Mouse (Mus musculus) forebrain, postnatal 0 days (tissue): ENCODE measurements at regions not wholly inside any gene's neighbourhood (a gene's known extent, or its start where the extent isn't known, plus 50 kb on each side); places are given as distances from the start of the nearest gene placed in this dataset.

Experiments
- ATAC-seq: fragments of 200-750 bp; cut with Nextera tagmentation; 2 replicates; pipeline ENCODE4 v1.8.0; 2017; ENCODE audit warnings: mild to moderate bottlenecking, moderate library complexity
- DNase-seq: peaks from one replicate; pipeline ENCODE4 v3.0.0-alpha.2; 2015
- H3K27ac ChIP-seq: fragments of 300-500 bp; sonication (generic); 2 replicates; pipeline ENCODE4 v1.5.1; 2014; ENCODE audit warnings: low read depth, mild to moderate bottlenecking, antibody characterized with exemption, low read length, moderate library complexity, mixed read lengths
- H3K27me3 ChIP-seq: fragments of 300-500 bp; sonication (generic); 2 replicates; pipeline ENCODE4 v1.6.1; 2014; ENCODE audit warnings: mild to moderate bottlenecking, low read length, mixed read lengths; ENCODE audit not compliant: insufficient read depth
- H3K36me3 ChIP-seq: fragments of 300-500 bp; sonication (generic); 2 replicates; pipeline ENCODE4 v1.6.1; 2014; ENCODE audit warnings: mild to moderate bottlenecking, moderate library complexity; ENCODE audit not compliant: insufficient read depth
- H3K4me1 ChIP-seq: fragments of 300-500 bp; sonication (generic); 2 replicates; pipeline ENCODE4 v1.6.1; 2014; ENCODE audit warnings: antibody characterized with exemption; ENCODE audit not compliant: insufficient read depth
- H3K4me2 ChIP-seq: fragments of 300-500 bp; sonication (generic); 2 replicates; pipeline ENCODE4 v1.6.1; 2014; ENCODE audit warnings: low read depth, mild to moderate bottlenecking, moderate library complexity
- H3K4me3 ChIP-seq: fragments of 300-500 bp; sonication (generic); 2 replicates; pipeline ENCODE4 v1.5.1; 2014; ENCODE audit warnings: low read depth, low read length, mixed read lengths
- H3K9ac ChIP-seq: fragments of 300-500 bp; sonication (generic); 2 replicates; pipeline ENCODE4 v1.6.1; 2014; ENCODE audit warnings: mild to moderate bottlenecking
- H3K9me3 ChIP-seq: fragments of 300-500 bp; sonication (generic); 2 replicates; pipeline ENCODE4 v1.6.1; 2016; ENCODE audit warnings: low read length
- CTCF ChIP-seq: sonication (generic); IDR thresholded peaks from 2 replicates; pipeline ENCODE4 v1.5.1; 2016; ENCODE audit warnings: antibody characterized with exemption, control low read depth, low read depth
- WGBS: fragments of 180-500 bp; shearing (Covaris S2); extraction: QIAGEN DNeasy Blood & Tissue Kit; methylation state at CpG from one replicate; pipeline ENCODE4 v1.1.7; 2014; 5-methylcytosine and 5-hydroxymethylcytosine counted together

DNA sequence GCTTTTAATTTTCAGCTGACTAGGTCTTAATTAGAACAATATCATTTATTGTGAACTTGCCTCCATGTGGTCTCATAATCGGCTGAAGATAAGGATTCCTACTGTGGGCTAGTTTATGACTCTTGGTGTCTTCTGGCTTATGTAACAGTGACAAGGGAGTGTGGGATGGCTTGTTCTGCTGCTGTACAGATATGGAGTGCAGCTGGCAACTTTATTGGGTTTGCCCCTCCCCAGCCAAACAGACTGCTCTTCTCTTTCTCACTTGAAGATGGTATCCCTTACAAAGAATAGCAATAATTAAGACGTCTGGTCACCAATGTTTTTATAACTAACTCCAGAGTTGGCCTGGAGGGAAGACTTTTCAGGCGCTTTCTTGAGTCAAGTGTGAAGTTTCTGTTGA is 584.8 kb downstream of the Insc start:
- Histone ChIP-seq H3K4me2 (no peak overlapping the region), H3K27ac (no peak overlapping the region), H3K27me3 (no peaks in the 10 kb centered on the region), H3K9me3 (no peaks in the 10 kb centered on the region), H3K9ac (no peak overlapping the region), H3K4me1 (no peaks in the 10 kb centered on the region), H3K36me3 (no peaks in the 10 kb centered on the region), H3K4me3 (no peak overlapping the region)
- ATAC-seq (no peak), DNase-seq (no peak)
- WGBS: 66% methylated on average over 3 of the region's 3 CpGs
- TF ChIP-seq CTCF: no peak

DNA sequence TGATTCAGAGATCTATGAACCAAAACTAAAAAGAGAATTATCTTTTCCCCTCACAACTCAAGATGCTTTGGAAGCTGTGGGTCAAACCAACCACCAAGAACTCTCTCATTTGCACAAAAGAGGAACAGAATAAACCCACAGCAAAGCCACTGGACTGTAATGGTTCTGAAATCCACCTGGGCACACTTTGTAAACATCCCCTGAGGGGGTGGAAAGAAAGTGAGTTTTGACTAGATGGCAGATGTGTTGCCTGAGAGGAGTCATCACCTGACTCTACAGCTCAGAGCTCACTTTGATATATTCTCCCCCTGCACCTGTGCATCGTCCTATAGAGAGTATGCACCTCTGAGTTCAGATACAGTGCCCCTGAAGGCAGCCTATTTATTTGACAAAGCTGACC is 588.2 kb downstream of the Insc start:
- no peak overlapping the region for H3K4me3 ChIP-seq

DNA sequence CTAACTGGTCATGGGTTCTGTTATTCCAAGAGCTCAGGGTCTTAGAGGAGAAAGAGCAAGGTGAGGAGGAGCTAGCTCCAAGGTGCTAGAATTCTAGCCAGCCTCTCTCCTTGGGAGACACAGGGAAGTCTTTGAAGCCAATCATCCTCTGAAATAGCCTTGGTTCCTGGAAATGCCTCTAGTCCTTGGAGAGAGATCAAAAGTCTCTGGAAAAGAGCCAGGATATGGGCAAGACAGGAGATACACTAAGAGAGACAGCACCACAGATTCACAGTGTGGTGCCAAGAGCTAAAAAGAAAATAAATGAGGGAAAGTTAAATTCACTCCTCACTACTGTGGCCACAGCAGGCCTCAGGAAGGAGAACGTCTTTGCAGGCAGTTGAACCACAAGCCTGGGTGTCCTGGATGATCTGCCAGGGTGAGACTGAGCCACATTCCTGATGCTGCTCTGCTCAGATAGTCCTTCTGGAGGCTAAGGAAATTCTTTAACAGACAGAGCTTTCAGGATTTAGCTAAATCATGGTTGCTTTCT is 589.6 kb downstream of the Insc start:
- Histone ChIP-seq H3K9me3 (no peaks in the 10 kb centered on the region), H3K9ac (no peak overlapping the region), H3K4me1 (no peaks in the 10 kb centered on the region), H3K27me3 (no peaks in the 10 kb centered on the region), H3K4me2 (no peak overlapping the region), H3K27ac (no peak overlapping the region), H3K4me3 (no peak overlapping the region), H3K36me3 (no peaks in the 10 kb centered on the region)
- ATAC-seq: no peak
- DNase-seq: no peak
- TF ChIP-seq CTCF: no peak
- WGBS: 54% methylated on average over 1 of the region's 1 CpGs

More for the DNA sequence above, 588.2 kb downstream of the Insc start:
- Histone ChIP-seq H3K9ac (no peak overlapping the region), H3K4me1 (no peaks in the 10 kb centered on the region), H3K27ac (no peak overlapping the region), H3K4me2 (no peak overlapping the region), H3K9me3 (no peaks in the 10 kb centered on the region), H3K36me3 (no peaks in the 10 kb centered on the region), H3K27me3 (no peaks in the 10 kb centered on the region)
- 90% methylated on average over 1 of the region's 1 CpGs for WGBS
- TF ChIP-seq CTCF: no peak
- DNase-seq (no peak), ATAC-seq (no peak)

DNA sequence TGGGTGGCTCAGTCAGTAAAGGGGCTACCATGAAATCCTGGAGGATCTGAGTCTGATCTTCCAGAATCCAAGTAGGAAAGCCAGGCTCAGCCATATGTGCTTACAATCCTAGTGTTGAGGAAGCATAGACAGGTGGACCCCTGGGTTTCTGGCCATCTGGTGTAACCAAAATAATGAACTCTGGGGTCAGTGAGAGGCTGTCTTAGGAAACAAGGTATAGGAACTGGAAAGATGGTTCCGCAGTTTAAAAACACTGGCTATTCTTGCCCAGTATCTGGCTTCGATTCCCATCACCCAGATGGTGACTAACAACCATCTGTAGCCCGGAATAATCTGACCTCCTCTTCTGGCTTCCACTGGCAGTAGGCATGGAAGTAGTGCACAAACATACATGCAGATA is 591.6 kb downstream of the Insc start:
- no peak for TF ChIP-seq CTCF
- Histone ChIP-seq H3K36me3 (no peaks in the 10 kb centered on the region), H3K4me3 (no peak overlapping the region), H3K27me3 (no peaks in the 10 kb centered on the region), H3K4me1 (no peaks in the 10 kb centered on the region), H3K9ac (no peak overlapping the region), H3K9me3 (no peaks in the 10 kb centered on the region), H3K27ac (no peak overlapping the region), H3K4me2 (no peak overlapping the region)
- 78% methylated on average over 3 of the region's 3 CpGs for WGBS
- DNase-seq (no peak), ATAC-seq (no peak)

DNA sequence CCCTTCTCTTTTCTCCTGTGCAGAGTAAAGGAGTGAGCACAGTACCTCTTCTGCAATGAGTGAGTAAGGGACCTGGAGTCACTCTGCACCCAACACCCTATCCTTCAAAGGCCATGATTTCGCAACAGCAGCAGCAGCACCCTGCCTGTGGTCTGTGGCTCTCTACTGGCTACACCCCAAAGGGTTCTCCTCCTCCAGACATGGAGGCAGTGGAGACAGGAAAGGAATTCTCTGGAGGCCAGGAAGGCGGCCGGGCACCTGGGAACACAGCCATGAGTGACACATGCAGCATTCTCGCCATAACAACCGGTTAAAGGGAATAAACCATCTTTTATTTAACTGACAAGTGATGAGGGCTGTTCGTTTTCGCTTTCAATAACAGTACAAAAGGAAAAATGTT is 596.7 kb downstream of the Insc start:
- 31% methylated on average over 7 of the region's 7 CpGs for WGBS
- no peak for ATAC-seq
- H3K9me3 ChIP-seq: no peaks in the 10 kb centered on the region

DNA sequence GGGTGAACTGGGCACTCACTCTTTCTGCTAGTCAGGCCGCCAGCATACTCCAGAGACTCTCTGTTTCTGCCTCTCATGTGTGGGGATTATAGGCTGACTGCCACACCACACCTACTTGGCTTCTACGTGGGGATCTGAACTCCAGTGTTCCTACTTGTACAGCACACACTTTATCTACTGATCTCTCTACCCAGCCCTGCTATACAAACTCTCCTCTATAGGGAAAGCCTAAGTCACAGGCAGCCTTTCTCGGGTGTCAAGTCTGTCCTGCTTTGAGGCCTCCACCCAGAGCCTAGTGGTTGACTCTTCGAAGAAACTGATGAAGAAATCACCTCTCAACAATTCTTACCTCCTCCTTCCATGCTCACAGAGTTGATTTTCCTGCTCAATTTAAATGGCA is 597.5 kb downstream of the Insc start:
- Histone ChIP-seq H3K36me3 (no peaks in the 10 kb centered on the region), H3K4me2 (no peak overlapping the region), H3K4me1 (no peaks in the 10 kb centered on the region), H3K9me3 (no peaks in the 10 kb centered on the region), H3K9ac (no peak overlapping the region), H3K4me3 (no peak overlapping the region), H3K27ac (no peak overlapping the region), H3K27me3 (no peaks in the 10 kb centered on the region; the same call in 1 of the 2 replicates)
- 68% methylated on average over 4 of the region's 4 CpGs for WGBS
- no peak for TF ChIP-seq CTCF
- ATAC-seq: no peak
- DNase-seq: no peak

More for the DNA sequence above, 596.7 kb downstream of the Insc start:
- Histone ChIP-seq H3K4me1 (no peaks in the 10 kb centered on the region), H3K4me3 (no peak overlapping the region), H3K9ac (no peak overlapping the region), H3K27me3 (no peaks in the 10 kb centered on the region; the same call in 1 of the 2 replicates), H3K27ac (no peak overlapping the region), H3K4me2 (no peak overlapping the region), H3K36me3 (no peaks in the 10 kb centered on the region)
- DNase-seq: peak; percentile 9
- TF ChIP-seq CTCF: no peak

DNA sequence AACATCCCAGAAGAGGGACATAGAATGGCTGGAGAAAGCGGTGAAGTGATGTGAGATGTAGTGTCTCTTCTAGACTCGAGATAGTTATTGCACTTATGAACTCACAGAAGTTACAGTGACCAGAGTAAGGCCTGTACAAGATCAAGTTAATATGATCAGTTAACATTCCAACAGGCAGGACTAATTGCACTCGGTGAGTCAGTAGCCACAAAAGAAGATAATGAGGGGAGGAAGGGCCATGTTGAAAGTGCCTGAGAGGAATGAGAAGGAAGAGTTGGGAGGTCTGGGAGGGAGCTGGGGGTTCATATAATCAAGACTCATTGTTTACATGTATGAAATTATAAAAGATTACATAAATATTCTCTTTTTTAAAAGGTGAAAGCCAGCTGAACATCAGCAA is 602.3 kb downstream of the Insc start:
- no peak for TF ChIP-seq CTCF
- Histone ChIP-seq H3K9me3 (no peaks in the 10 kb centered on the region), H3K27ac (no peak overlapping the region), H3K9ac (no peak overlapping the region), H3K4me3 (no peak overlapping the region), H3K4me1 (no peaks in the 10 kb centered on the region), H3K36me3 (no peaks in the 10 kb centered on the region), H3K27me3 (no peaks in the 10 kb centered on the region; the same call in 1 of the 2 replicates), H3K4me2 (no peak overlapping the region)
- DNase-seq (no peak), ATAC-seq (no peak)
- WGBS: 85% methylated on average over 3 of the region's 3 CpGs
